Mouse (Mus musculus) R1 (cell line): Measurements from ENCODE around the gene Gm20388.

ENCODE experiments used
- DNase-seq: peaks from one replicate; pipeline ENCODE4 v3.0.0-alpha.2; 2018; ENCODE audit warnings: low read depth, low spot score

The Gm20388 gene

GRCm38 (mm10) chr8:122011066-122011588 is 2100.5 kb downstream of the Gm20388 start:
- peak; percentile 28 for DNase-seq

GRCm38 (mm10) chr8:122014606-122015005 is 2104.0 kb downstream of the Gm20388 start:
- no peak for DNase-seq

- no peak for DNase-seq
Observed at GRCm38 (mm10) chr8:122018046-122018831, 2107.6 kb downstream of the Gm20388 start.

GRCm38 (mm10) chr8:122019162-122019561 is 2108.5 kb downstream of the Gm20388 start:
- DNase-seq: no peak

- no peak for DNase-seq
Observed at GRCm38 (mm10) chr8:122020050-122020771, 2109.6 kb downstream of the Gm20388 start.

- no peak for DNase-seq
Observed at GRCm38 (mm10) chr8:122021725-122022124, 2111.1 kb downstream of the Gm20388 start.

- no peak for DNase-seq
Observed at GRCm38 (mm10) chr8:122022274-122022673, 2111.6 kb downstream of the Gm20388 start.

GRCm38 (mm10) chr8:122022705-122023104 is 2112.1 kb downstream of the Gm20388 start:
- DNase-seq: no peak

GRCm38 (mm10) chr8:122025546-122025945 is 2114.9 kb downstream of the Gm20388 start:
- DNase-seq: no peak

- no peak for DNase-seq
Observed at GRCm38 (mm10) chr8:122028116-122028515, 2117.5 kb downstream of the Gm20388 start.

GRCm38 (mm10) chr8:122030965-122031364 is 2120.3 kb downstream of the Gm20388 start:
- no peak for DNase-seq

- no peak for DNase-seq
Observed at GRCm38 (mm10) chr8:122032741-122033140, 2122.1 kb downstream of the Gm20388 start.

GRCm38 (mm10) chr8:122035543-122035942 is 2124.9 kb downstream of the Gm20388 start:
- DNase-seq: no peak

- DNase-seq: no peak
Observed at GRCm38 (mm10) chr8:122036325-122036724, 2125.7 kb downstream of the Gm20388 start.

GRCm38 (mm10) chr8:122037279-122037678 is 2126.6 kb downstream of the Gm20388 start:
- DNase-seq: no peak

- no peak for DNase-seq
Observed at GRCm38 (mm10) chr8:122038076-122038475, 2127.4 kb downstream of the Gm20388 start.

- DNase-seq: no peak
Observed at GRCm38 (mm10) chr8:122039452-122039851, 2128.8 kb downstream of the Gm20388 start.

- no peak for DNase-seq
Observed at GRCm38 (mm10) chr8:122047206-122047870, 2136.7 kb downstream of the Gm20388 start.

- no peak for DNase-seq
Observed at GRCm38 (mm10) chr8:122049266-122049665, 2138.6 kb downstream of the Gm20388 start.

- no peak for DNase-seq
Observed at GRCm38 (mm10) chr8:122049923-122050322, 2139.3 kb downstream of the Gm20388 start.

- DNase-seq: no peak
Observed at GRCm38 (mm10) chr8:122050620-122051019, 2140.0 kb downstream of the Gm20388 start.

- peak; percentile 21 for DNase-seq
Observed at GRCm38 (mm10) chr8:122055321-122055720, 2144.7 kb downstream of the Gm20388 start.
